Mouse (Mus musculus) lung, postnatal 10 days (tissue): ENCODE measurements around the gene Chd3.
A peak's percentile ranks its signal among the peaks of the same experiment; 100 is the strongest.

ENCODE experiments used
- DNase-seq: peaks from one replicate; pipeline ENCODE4 v3.0.0; 2021

Chd3 gene

GRCm38 (mm10) chr11:69388680-69389079 is 19.5 kb upstream of the Chd3 start:
- no peak for DNase-seq

GRCm38 (mm10) chr11:69386758-69387157 is 17.6 kb upstream of the Chd3 start:
- no peak for DNase-seq

GRCm38 (mm10) chr11:69384979-69385378 is 15.8 kb upstream of the Chd3 start:
- no peak for DNase-seq

- peak; percentile 13 for DNase-seq
Observed at GRCm38 (mm10) chr11:69382478-69383105, 13.4 kb upstream of the Chd3 start.

GRCm38 (mm10) chr11:69381356-69381755 is 12.2 kb upstream of the Chd3 start:
- DNase-seq = no peak

- DNase-seq = no peak
Observed at GRCm38 (mm10) chr11:69379600-69379999, 10.4 kb upstream of the Chd3 start.

- no peak for DNase-seq
Observed at GRCm38 (mm10) chr11:69377766-69378165, 8.6 kb upstream of the Chd3 start.

- no peak for DNase-seq
Observed at GRCm38 (mm10) chr11:69375646-69376045, 6.4 kb upstream of the Chd3 start.

GRCm38 (mm10) chr11:69373223-69373965 is 4.2 kb upstream of the Chd3 start:
- no peak for DNase-seq

GRCm38 (mm10) chr11:69372780-69373170 is 3.6 kb upstream of the Chd3 start:
- peak; percentile 41 for DNase-seq

- DNase-seq = no peak
Observed at GRCm38 (mm10) chr11:69372056-69372779, 3.0 kb upstream of the Chd3 start.

GRCm38 (mm10) chr11:69371601-69372000 is 2.4 kb upstream of the Chd3 start:
- no peak for DNase-seq

GRCm38 (mm10) chr11:69370817-69371215 is 1.6 kb upstream of the Chd3 start:
- DNase-seq = no peak

- no peak for DNase-seq
Observed at GRCm38 (mm10) chr11:69369990-69370816, 997 bp upstream of the Chd3 start.

- peak; percentile 75 for DNase-seq
Observed at GRCm38 (mm10) chr11:69368356-69369214, 621 bp downstream of the Chd3 start.

- peak; percentile 54 for DNase-seq
Observed at GRCm38 (mm10) chr11:69367616-69368355, 1.4 kb downstream of the Chd3 start.

GRCm38 (mm10) chr11:69366855-69367615 is 2.2 kb downstream of the Chd3 start:
- DNase-seq = peak; percentile 60

GRCm38 (mm10) chr11:69366157-69366854 is 2.9 kb downstream of the Chd3 start:
- DNase-seq = peak; percentile 99

- DNase-seq = no peak
Observed at GRCm38 (mm10) chr11:69365722-69366121, 3.5 kb downstream of the Chd3 start.

GRCm38 (mm10) chr11:69364910-69365309 is 4.3 kb downstream of the Chd3 start:
- peak; percentile 98 for DNase-seq
